Mouse (Mus musculus) kidney, postnatal 0 days (tissue): ENCODE data around the gene Nprl2. TPM values are rescaled to one million over a fixed set of nuclear protein-coding genes. Genes with fewer than 3 reads are reported as not detected.
A peak's percentile ranks its signal among the peaks of the same experiment; 100 is the strongest.

Experiments
- ATAC-seq: fragments of 200-750 bp; cut with Nextera tagmentation; replicated peaks from 2 replicates; pipeline ENCODE4 v1.8.0; 2017; ENCODE audit warnings: low read depth, moderate number of reproducible peaks, moderate TSS enrichment, moderate library complexity; ENCODE audit not compliant: low FRiP score
- DNase-seq: peaks from one replicate; pipeline ENCODE4 v3.0.0-alpha.2; 2016; ENCODE audit warnings: low spot score
- H3K27ac ChIP-seq: fragments of 300-500 bp; sonication (generic); 2 replicates; pipeline ENCODE4 v1.5.1; 2014; ENCODE audit warnings: mild to moderate bottlenecking
- H3K27me3 ChIP-seq: fragments of 300-500 bp; sonication (generic); 2 replicates; pipeline ENCODE4 v1.6.1; 2014; ENCODE audit warnings: low read length, mixed read lengths; ENCODE audit not compliant: insufficient read depth
- H3K36me3 ChIP-seq: fragments of 300-500 bp; sonication (generic); 2 replicates; pipeline ENCODE4 v1.6.1; 2014; ENCODE audit warnings: low read length, mixed read lengths; ENCODE audit not compliant: insufficient read depth
- H3K4me1 ChIP-seq: fragments of 300-500 bp; sonication (generic); replicated peaks from 2 replicates; pipeline ENCODE4 v1.6.1; 2014; ENCODE audit warnings: antibody characterized with exemption, low read length, mixed read lengths; ENCODE audit not compliant: insufficient read depth
- H3K4me2 ChIP-seq: fragments of 300-500 bp; sonication (generic); 2 replicates; pipeline ENCODE4 v1.6.1; 2014; ENCODE audit warnings: mild to moderate bottlenecking, low read length, moderate library complexity, mixed read lengths
- H3K4me3 ChIP-seq: fragments of 300-500 bp; sonication (generic); replicated peaks from 2 replicates; pipeline ENCODE4 v1.5.1; 2014; ENCODE audit warnings: low read depth, low read length
- H3K9ac ChIP-seq: fragments of 300-500 bp; sonication (generic); 2 replicates; pipeline ENCODE4 v1.6.1; 2014; ENCODE audit warnings: low read depth, low read length
- H3K9me3 ChIP-seq: fragments of 300-500 bp; sonication (generic); replicated peaks from 2 replicates; pipeline ENCODE4 v1.6.1; 2016; ENCODE audit warnings: low read length, inconsistent platforms, mixed read lengths
- CTCF ChIP-seq: IDR thresholded peaks from 2 replicates; pipeline ENCODE4 v1.5.1; 2016; ENCODE audit warnings: antibody characterized with exemption, low read depth, mild to moderate bottlenecking, moderate library complexity
- WGBS: fragments of 180-500 bp; shearing (Covaris S2); extraction: QIAGEN DNeasy Blood & Tissue Kit; methylation state at CpG from one replicate; pipeline ENCODE4 v1.1.7; 2014; 5-methylcytosine and 5-hydroxymethylcytosine counted together
- polyA plus RNA-seq: library from polyadenylated mRNA; unstranded; fragments of >200 nt; fragmentation: Nextera tagmentation; extraction: Ambion mirVana; gene quantifications from 2 replicates; pipeline ENCODE4 v1.2.1, GENCODE M21; 2015

Gene Nprl2
- polyA plus RNA-seq, 1 experiment from 2014 or later = 43.8 TPM

DNA sequence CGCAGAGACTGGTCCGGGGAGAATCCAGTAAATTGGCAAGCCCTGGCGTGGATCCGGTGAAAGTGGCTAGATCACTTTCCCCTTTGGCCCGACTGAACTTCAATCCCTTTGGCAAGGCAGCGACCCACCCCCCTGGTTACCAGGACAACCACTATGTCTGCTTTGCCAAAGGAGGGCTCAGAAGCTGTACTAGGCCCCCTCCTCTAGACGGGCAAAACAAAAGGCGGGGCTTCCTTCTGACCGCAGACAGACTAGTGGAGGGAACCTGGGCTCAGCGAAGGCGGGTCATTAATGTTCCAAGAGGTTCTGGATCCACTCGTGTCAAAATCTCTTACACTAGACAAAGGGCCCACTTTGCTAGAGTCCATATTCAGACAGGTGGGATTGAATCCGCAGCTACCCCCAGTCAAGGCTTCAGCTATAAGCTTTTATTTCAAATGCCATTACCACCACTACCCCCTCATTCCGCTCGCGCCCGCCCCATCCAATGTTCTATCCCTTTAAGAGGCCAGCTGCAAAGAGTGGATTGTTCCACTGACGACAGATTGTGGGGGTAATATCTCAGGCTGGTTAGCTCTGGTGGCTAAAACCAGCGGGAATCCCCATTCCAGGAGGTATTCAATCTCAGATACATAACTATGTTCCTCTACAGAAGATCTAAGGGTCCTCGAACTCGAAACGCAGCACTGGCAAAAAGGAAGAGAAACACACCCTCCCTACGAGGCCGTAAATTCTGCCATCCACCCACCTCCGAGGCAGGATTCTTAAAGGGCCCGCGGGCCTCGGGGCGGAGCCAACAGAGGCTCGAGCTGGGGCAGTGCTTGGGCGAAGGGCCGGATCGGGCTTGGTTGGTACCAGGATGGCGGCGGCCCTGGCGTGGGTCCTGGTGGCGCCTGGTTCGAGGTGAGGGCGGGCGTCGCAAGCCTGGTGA is 26.6 kb downstream of the Nprl2 start:
- WGBS = under 1% methylated on average over 41 of the region's 41 CpGs
- peak; percentile 94 for DNase-seq
- peak overlapping the region; percentile 78 for H3K4me2 ChIP-seq
- no peaks in the 10 kb centered on the region for H3K27me3 ChIP-seq
- peak overlapping the region; percentile 74 for H3K9ac ChIP-seq
- H3K4me3 ChIP-seq = peak overlapping the region; percentile 74
- no peaks in the 10 kb centered on the region for H3K9me3 ChIP-seq
- peak overlapping the region; percentile 95 for H3K27ac ChIP-seq
- peak; percentile 72 for ATAC-seq
- H3K36me3 ChIP-seq = peaks cover 20% of the 10 kb centered on the region
- H3K4me1 ChIP-seq = peaks cover 34% of the 10 kb centered on the region
- no peak; the same call in 1 of the 2 replicates for TF ChIP-seq CTCF

DNA sequence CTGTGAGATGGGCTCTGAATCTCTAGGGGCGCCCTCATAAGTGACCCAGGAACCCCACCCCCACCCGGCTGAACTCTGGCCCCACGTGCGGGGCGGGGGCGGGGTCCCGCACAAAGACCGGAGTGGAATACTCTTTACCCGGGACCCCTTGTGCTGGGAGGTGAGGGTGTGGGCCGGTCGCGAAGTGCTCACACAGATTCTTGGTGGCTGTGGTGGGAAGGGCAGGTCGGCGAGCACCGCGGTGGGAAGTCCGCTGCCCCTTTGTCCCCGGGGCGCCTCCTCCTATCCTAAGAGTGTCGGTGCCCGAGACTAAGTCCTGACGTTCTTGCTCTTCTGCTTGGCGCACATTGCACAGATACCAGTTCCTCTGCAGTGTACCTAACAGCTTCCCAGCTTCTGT is 27.2 kb downstream of the Nprl2 start:
- 0% methylated on average over 23 of the region's 23 CpGs for WGBS
- TF ChIP-seq CTCF = no peak

DNA sequence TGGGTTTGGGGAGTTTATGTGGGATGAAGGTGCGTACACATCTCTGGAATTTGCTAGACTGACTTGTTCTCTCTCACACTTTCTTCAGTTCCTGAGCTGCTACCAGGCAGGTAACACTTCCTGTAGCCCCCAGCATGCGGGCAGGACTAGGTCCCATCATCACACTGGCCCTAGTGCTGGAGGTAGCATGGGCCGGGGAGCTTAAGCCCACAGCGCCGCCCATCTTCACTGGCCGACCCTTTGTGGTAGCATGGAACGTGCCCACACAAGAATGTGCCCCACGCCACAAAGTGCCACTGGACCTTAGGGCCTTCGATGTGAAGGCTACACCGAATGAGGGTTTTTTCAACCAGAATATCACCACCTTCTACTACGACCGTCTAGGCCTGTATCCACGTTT is 28.0 kb downstream of the Nprl2 start:
- Histone ChIP-seq H3K27me3 (no peaks in the 10 kb centered on the region), H3K4me2 (peak overlapping the region; percentile 78), H3K4me3 (peak overlapping the region; percentile 74), H3K36me3 (peaks cover 25% of the 10 kb centered on the region), H3K27ac (peak overlapping the region; percentile 95), H3K4me1 (peaks cover 29% of the 10 kb centered on the region), H3K9me3 (no peaks in the 10 kb centered on the region), H3K9ac (peak overlapping the region; percentile 74)
- DNase-seq (no peak), ATAC-seq (no peak)
- no peak for TF ChIP-seq CTCF
- WGBS = 31% methylated on average over 13 of the region's 13 CpGs

More for the DNA sequence above, 27.2 kb downstream of the Nprl2 start:
- DNase-seq (peak; percentile 43), ATAC-seq (peak; percentile 34)
- no peaks in the 10 kb centered on the region for H3K27me3 ChIP-seq
- H3K4me3 ChIP-seq = peak overlapping the region; percentile 74
- H3K4me2 ChIP-seq = peak overlapping the region; percentile 78
- H3K9me3 ChIP-seq = no peaks in the 10 kb centered on the region
- peak overlapping the region; percentile 95 for H3K27ac ChIP-seq
- H3K36me3 ChIP-seq = peaks cover 21% of the 10 kb centered on the region
- peaks cover 29% of the 10 kb centered on the region for H3K4me1 ChIP-seq
- peak overlapping the region; percentile 74 for H3K9ac ChIP-seq

DNA sequence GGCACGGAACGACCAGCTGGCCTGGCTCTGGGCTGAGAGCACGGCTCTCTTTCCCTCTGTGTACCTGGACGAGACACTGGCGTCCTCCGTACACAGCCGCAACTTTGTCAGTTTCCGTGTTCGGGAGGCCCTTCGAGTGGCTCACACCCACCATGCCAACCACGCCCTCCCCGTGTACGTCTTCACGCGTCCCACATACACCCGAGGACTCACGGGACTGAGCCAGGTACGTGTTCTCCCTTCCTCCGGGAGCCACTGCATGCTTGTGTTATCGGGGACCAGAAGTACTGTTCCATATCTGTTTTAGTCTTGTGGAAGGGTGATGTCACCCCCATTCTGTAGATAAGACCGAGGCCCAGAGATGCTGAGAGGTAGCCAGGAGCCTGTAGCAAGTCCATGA is 28.8 kb downstream of the Nprl2 start:
- 84% methylated on average over 21 of the region's 21 CpGs for WGBS
- Histone ChIP-seq H3K9ac (no peak overlapping the region), H3K4me2 (peak overlapping the region; percentile 78), H3K4me1 (peaks cover 29% of the 10 kb centered on the region), H3K27me3 (no peaks in the 10 kb centered on the region), H3K27ac (no peak overlapping the region), H3K36me3 (peaks cover 25% of the 10 kb centered on the region), H3K9me3 (no peaks in the 10 kb centered on the region), H3K4me3 (peak overlapping the region; percentile 74; the same call in 1 of the 2 replicates)
- TF ChIP-seq CTCF = no peak
- DNase-seq (no peak), ATAC-seq (no peak)

DNA sequence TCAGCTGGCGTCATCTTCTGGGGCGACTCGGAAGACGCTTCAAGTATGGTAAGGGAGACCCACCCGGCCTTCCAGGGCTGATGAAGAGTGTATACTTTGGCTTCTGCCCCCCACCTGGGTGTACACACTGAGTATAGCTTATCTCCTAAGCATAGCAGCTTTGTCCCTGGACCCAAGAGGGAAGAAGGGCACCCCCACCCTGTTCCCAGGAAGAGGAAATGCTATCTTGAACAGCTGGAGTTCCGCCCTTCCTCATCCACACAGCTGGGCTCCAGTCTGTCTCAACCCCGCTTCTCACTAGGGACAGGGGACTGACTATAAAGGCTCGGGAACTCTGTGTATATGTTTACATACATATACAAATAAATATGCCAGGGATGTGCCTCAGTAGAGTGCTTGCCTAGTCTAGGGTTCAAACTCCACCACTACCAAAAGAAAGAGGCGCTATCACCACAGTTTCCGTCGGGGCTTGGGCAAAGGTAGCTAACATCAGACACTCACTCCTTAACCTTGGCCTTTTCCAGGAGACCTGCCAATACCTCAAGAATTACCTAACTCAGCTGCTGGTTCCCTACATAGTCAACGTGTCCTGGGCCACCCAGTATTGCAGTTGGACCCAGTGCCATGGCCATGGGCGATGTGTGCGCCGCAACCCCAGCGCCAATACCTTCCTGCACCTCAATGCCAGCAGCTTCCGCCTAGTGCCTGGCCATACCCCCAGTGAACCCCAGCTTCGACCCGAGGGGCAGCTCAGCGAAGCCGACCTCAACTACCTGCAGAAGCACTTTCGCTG is 29.7 kb downstream of the Nprl2 start:
- no peak overlapping the region for H3K27ac ChIP-seq
- no peak for ATAC-seq
- peaks cover 25% of the 10 kb centered on the region for H3K36me3 ChIP-seq
- H3K9me3 ChIP-seq = no peaks in the 10 kb centered on the region
- DNase-seq = no peak
- H3K27me3 ChIP-seq = no peaks in the 10 kb centered on the region
- no peak overlapping the region for H3K9ac ChIP-seq
- 0 out of 2 replicates have a peak overlapping the region, but pooled peaks have one; percentile 78 for H3K4me2 ChIP-seq
- TF ChIP-seq CTCF = no peak
- 90% methylated on average over 22 of the region's 22 CpGs for WGBS
- H3K4me1 ChIP-seq = peaks cover 28% of the 10 kb centered on the region
- no peak overlapping the region for H3K4me3 ChIP-seq

DNA sequence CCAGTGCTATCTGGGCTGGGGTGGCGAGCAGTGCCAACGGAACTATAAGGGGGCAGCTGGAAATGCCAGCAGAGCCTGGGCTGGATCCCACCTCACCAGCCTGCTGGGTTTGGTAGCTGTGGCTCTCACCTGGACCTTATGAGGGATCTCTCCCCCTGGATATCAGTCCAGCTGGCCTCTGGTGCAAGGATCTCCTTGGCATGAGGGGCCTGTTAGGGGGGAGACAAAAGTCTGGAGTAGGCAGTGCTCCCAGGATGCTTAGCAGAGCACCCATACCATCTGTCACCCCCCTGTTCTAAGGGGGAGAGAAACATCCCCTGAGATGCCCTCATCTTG is 30.3 kb downstream of the Nprl2 start:
- DNase-seq (no peak), ATAC-seq (no peak)
- Histone ChIP-seq H3K27me3 (no peaks in the 10 kb centered on the region), H3K9ac (no peak overlapping the region), H3K27ac (no peak overlapping the region), H3K9me3 (no peaks in the 10 kb centered on the region), H3K4me1 (peaks cover 30% of the 10 kb centered on the region), H3K36me3 (peaks cover 25% of the 10 kb centered on the region), H3K4me3 (no peak overlapping the region), H3K4me2 (no peak overlapping the region)
- no peak for TF ChIP-seq CTCF
- 91% methylated on average over 2 of the region's 2 CpGs for WGBS
